Mouse (Mus musculus) lung, embryonic 16.5 days (tissue): ENCODE measurements around the gene Spry2. TPM values are rescaled to one million over a fixed set of nuclear protein-coding genes. Genes with fewer than 3 reads are reported as not detected.
A peak's percentile ranks its signal among the peaks of the same experiment; 100 is the strongest.

Source experiments
- ATAC-seq: fragments of 200-750 bp; cut with Nextera tagmentation; 2 replicates; pipeline ENCODE4 v1.8.0; 2017; ENCODE audit warnings: low read depth, mild to moderate bottlenecking, moderate library complexity
- H3K27ac ChIP-seq: fragments of 300-500 bp; sonication (generic); 2 replicates; pipeline ENCODE4 v1.5.1; 2014; ENCODE audit warnings: mild to moderate bottlenecking, control low read depth, low read length
- H3K27me3 ChIP-seq: fragments of 300-500 bp; sonication (generic); 2 replicates; pipeline ENCODE4 v1.6.1; 2014; ENCODE audit warnings: low read depth, low read length, mixed read lengths; ENCODE audit not compliant: control insufficient read depth, insufficient read depth
- H3K36me3 ChIP-seq: fragments of 300-500 bp; sonication (generic); 2 replicates; pipeline ENCODE4 v1.6.1; 2014; ENCODE audit warnings: low read length; ENCODE audit not compliant: control insufficient read depth, insufficient read depth
- H3K4me1 ChIP-seq: fragments of 300-500 bp; sonication (generic); replicated peaks from 2 replicates; pipeline ENCODE4 v1.6.1; 2014; ENCODE audit warnings: low read length, mixed read lengths; ENCODE audit not compliant: control insufficient read depth, insufficient read depth
- H3K4me2 ChIP-seq: fragments of 300-500 bp; sonication (generic); 2 replicates; pipeline ENCODE4 v1.6.1; 2014; ENCODE audit warnings: low read depth, low read length, control low read depth
- H3K4me3 ChIP-seq: fragments of 300-500 bp; sonication (generic); 2 replicates; pipeline ENCODE4 v1.5.1; 2014; ENCODE audit warnings: mild to moderate bottlenecking, low read length, control low read depth
- H3K9ac ChIP-seq: fragments of 300-500 bp; sonication (generic); 2 replicates; pipeline ENCODE4 v1.6.1; 2014; ENCODE audit warnings: low read length, control low read depth
- H3K9me3 ChIP-seq: fragments of 300-500 bp; sonication (generic); 2 replicates; pipeline ENCODE4 v1.6.1; 2016; ENCODE audit warnings: low read length; ENCODE audit not compliant: control insufficient read depth
- WGBS: fragments of 180-500 bp; shearing (Covaris S2); extraction: QIAGEN DNeasy Blood & Tissue Kit; methylation state at CpG from one replicate; pipeline ENCODE4 v1.1.7; 2014; 5-methylcytosine and 5-hydroxymethylcytosine counted together
- polyA plus RNA-seq: library from polyadenylated mRNA; unstranded; fragments of >200 nt; fragmentation: Nextera tagmentation; extraction: Ambion mirVana; gene quantifications from 2 replicates; pipeline ENCODE4 v1.2.1, GENCODE M21; 2015

Spry2 gene
- 52.1 and 61.7 TPM in 2 replicates for polyA plus RNA-seq

DNA sequence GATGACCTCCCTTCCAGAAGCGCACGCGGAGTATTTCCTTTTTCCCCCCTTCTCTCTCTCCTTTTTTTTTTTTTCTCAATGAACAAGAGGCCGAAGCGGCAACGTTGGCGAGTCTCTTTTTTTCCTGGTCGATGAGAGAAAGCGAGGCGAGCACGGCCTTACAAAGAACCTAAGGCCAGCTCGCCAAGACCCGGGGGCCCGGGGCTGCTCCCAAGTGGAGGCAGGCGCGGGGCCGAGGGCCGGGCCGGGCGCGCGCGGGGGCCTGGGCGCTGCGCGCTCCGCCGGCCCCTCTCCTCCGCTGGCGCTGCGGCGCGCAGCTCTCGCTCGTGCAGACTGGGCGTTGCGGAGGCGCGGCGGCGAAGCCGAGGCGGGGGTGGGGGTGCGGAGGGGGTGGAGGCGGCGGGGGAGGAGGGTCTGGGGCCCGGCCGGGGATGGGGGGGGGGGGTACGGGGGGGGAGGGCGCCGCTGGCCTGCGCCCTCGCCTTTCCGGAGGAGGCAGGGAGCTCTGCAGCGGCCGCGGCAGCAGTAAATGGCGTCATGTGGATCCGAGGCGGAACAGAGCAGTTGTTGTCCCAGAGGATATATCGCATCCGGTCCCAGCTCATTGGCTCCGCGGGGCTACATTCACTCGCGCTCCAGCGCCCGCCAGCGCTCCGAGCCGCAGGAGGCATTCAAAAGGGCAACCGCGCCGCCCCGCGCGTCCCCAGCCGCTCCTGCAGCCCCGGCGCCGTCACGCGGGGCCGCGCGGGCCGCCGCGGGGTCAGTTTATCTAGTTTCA is at the start of gene Spry2:
Gene Spry2 (minus strand): TSS at position 29 of the 778 bp plus-strand sequence.
- peak within 1 kb of the TSS; percentile 92 for H3K4me3 ChIP-seq
- WGBS: 0% methylated on average over 47 of the region's 89 CpGs
- H3K4me1 ChIP-seq: peaks cover 18% of the 10 kb centered on the region
- peak; percentile 96 for ATAC-seq
- no peaks in the 10 kb centered on the region for H3K27me3 ChIP-seq
- H3K36me3 ChIP-seq: peaks cover 7% of the 10 kb centered on the region; the same call in 1 of the 2 replicates
- H3K9me3 ChIP-seq: no peaks in the 10 kb centered on the region
- peak within 1 kb of the TSS; percentile 72 for H3K4me2 ChIP-seq
- peak within 1 kb of the TSS; percentile 92 for H3K9ac ChIP-seq
- peak within 1 kb of the TSS; percentile 100 for H3K27ac ChIP-seq

DNA sequence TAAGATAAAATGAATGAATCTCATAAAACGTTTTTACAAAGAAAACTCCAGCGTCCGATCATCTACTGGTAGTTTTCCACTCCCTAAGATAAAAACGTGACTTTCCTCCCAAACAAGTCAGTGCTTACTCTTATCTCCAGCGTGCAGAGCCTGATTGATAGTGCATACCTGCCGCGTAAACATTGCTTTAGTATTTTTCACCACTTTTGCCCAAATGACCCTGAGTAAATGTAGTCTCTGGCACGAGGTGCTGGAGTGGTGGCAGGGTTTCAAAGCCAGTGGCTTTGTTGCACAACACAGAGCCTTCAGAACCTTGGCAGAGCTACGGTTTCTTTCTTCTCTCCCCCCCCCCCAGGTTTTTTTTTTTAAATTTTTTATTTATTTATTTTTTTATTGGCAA is 44.7 kb upstream of the Spry2 start:
- H3K9me3 ChIP-seq: no peaks in the 10 kb centered on the region
- no peaks in the 10 kb centered on the region for H3K36me3 ChIP-seq
- ATAC-seq: peak; percentile 73
- H3K4me1 ChIP-seq: peaks cover 4% of the 10 kb centered on the region; the same call in 1 of the 2 replicates
- H3K4me3 ChIP-seq: no peak overlapping the region
- H3K27me3 ChIP-seq: no peaks in the 10 kb centered on the region
- WGBS: 28% methylated on average over 9 of the region's 9 CpGs
- no peak overlapping the region for H3K9ac ChIP-seq
- H3K4me2 ChIP-seq: peak overlapping the region; percentile 36
- H3K27ac ChIP-seq: peak overlapping the region; percentile 31

- Histone ChIP-seq H3K27ac (no peak overlapping the region), H3K27me3 (no peaks in the 10 kb centered on the region), H3K4me1 (peaks cover 13% of the 10 kb centered on the region), H3K36me3 (no peaks in the 10 kb centered on the region), H3K9me3 (no peaks in the 10 kb centered on the region), H3K4me2 (no peak overlapping the region), H3K9ac (no peak overlapping the region), H3K4me3 (no peak overlapping the region)
- peak; percentile 20; the same call in 1 of the 2 replicates for ATAC-seq
- 63% methylated on average over 9 of the region's 9 CpGs for WGBS
These were observed 30.1 kb upstream of the Spry2 start for GRCm38 (mm10) chr14:105926726-105927125.

- H3K4me1 ChIP-seq: peaks cover 23% of the 10 kb centered on the region
- no peak overlapping the region for H3K4me3 ChIP-seq
- H3K27me3 ChIP-seq: no peaks in the 10 kb centered on the region
- no peak overlapping the region for H3K27ac ChIP-seq
- H3K9me3 ChIP-seq: no peaks in the 10 kb centered on the region
- H3K9ac ChIP-seq: no peak overlapping the region
- H3K4me2 ChIP-seq: no peak overlapping the region
- no peak for ATAC-seq
- no peaks in the 10 kb centered on the region for H3K36me3 ChIP-seq
- 75% methylated on average over 2 of the region's 2 CpGs for WGBS
These were observed 28.7 kb upstream of the Spry2 start for GRCm38 (mm10) chr14:105925305-105925704.

DNA sequence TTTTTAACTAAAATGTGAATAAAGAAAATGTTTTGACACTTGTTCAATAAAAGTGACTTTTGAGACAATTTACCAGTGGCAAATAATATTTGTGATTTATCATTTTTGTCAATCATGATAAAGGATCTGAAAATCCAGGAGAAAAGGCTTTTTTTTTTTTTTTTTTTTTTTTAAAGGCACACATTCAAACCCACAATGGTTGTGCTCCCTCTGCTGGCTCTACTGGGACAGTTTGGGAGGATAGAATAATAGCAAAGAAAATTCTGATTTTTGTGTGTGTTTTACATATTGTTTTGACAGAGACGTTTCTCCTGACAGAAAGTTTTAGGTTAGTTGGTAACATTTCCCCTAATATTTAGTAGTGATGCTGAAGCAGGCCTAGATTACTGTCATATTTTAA is 28.1 kb upstream of the Spry2 start:
- Histone ChIP-seq H3K27ac (no peak overlapping the region), H3K4me1 (peaks cover 23% of the 10 kb centered on the region), H3K4me2 (no peak overlapping the region), H3K9ac (no peak overlapping the region), H3K27me3 (no peaks in the 10 kb centered on the region), H3K36me3 (no peaks in the 10 kb centered on the region), H3K9me3 (no peaks in the 10 kb centered on the region), H3K4me3 (no peak overlapping the region)
- 27% methylated on average over 1 of the region's 1 CpGs for WGBS
- ATAC-seq: no peak

- Histone ChIP-seq H3K4me1 (peaks cover 23% of the 10 kb centered on the region), H3K9ac (no peak overlapping the region), H3K36me3 (no peaks in the 10 kb centered on the region), H3K27ac (peak overlapping the region; percentile 68), H3K9me3 (no peaks in the 10 kb centered on the region), H3K27me3 (no peaks in the 10 kb centered on the region), H3K4me2 (peak overlapping the region; percentile 38), H3K4me3 (no peak overlapping the region)
- WGBS: 3% methylated on average over 8 of the region's 8 CpGs
- ATAC-seq: peak; percentile 63
These were observed 26.3 kb upstream of the Spry2 start for GRCm38 (mm10) chr14:105922874-105923273.

DNA sequence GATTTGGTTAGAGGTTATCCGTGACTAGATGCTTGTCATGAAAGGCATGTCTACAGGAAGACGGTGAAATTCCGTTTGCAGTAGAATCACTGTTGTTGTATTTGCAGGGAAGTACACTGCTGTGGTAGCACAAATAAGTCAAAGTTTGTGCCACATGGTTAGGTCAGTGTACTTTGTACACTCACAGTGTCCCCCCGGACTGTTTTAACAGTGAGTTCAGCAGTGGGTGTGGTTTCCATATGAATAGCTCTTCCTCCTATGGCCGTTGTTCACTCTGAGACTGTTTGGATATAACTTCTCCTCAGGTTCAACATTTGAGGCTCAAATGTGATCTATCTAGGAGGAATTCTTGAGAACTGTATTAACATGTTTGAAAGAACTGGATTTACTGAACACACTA is 25.8 kb upstream of the Spry2 start:
- Histone ChIP-seq H3K27ac (no peak overlapping the region), H3K4me3 (no peak overlapping the region), H3K4me2 (no peak overlapping the region), H3K4me1 (peaks cover 23% of the 10 kb centered on the region), H3K9me3 (no peaks in the 10 kb centered on the region), H3K36me3 (no peaks in the 10 kb centered on the region), H3K9ac (no peak overlapping the region), H3K27me3 (no peaks in the 10 kb centered on the region)
- 20% methylated on average over 5 of the region's 5 CpGs for WGBS
- peak; percentile 19; the same call in 1 of the 2 replicates for ATAC-seq

- 0 out of 2 replicates have a peak overlapping the region, but pooled peaks have one; percentile 8 for H3K4me3 ChIP-seq
- peak overlapping the region; percentile 42 for H3K4me2 ChIP-seq
- ATAC-seq: peak; percentile 64
- H3K27me3 ChIP-seq: no peaks in the 10 kb centered on the region
- no peaks in the 10 kb centered on the region for H3K9me3 ChIP-seq
- peak overlapping the region; percentile 50 for H3K9ac ChIP-seq
- peaks cover 23% of the 10 kb centered on the region for H3K4me1 ChIP-seq
- no peaks in the 10 kb centered on the region for H3K36me3 ChIP-seq
- 2% methylated on average over 8 of the region's 8 CpGs for WGBS
- peak overlapping the region; percentile 57 for H3K27ac ChIP-seq
These were observed 24.6 kb upstream of the Spry2 start for GRCm38 (mm10) chr14:105921217-105921695.

- peak overlapping the region; percentile 42 for H3K4me2 ChIP-seq
- no peaks in the 10 kb centered on the region for H3K36me3 ChIP-seq
- peak; percentile 87 for ATAC-seq
- H3K4me1 ChIP-seq: peaks cover 23% of the 10 kb centered on the region
- no peaks in the 10 kb centered on the region for H3K27me3 ChIP-seq
- H3K9me3 ChIP-seq: no peaks in the 10 kb centered on the region
- peak overlapping the region; percentile 50 for H3K9ac ChIP-seq
- H3K4me3 ChIP-seq: peak overlapping the region; percentile 9; the same call in 1 of the 2 replicates
- whole genome bisulfite sequencing: 17% methylated on average over 23 of the region's 23 CpGs
- H3K27ac ChIP-seq: peak overlapping the region; percentile 57
These were observed 24.0 kb upstream of the Spry2 start for GRCm38 (mm10) chr14:105920395-105921216.
